Mouse (Mus musculus) R1 (cell line): Measurements from ENCODE around the gene St8sia4.

Source experiments
- DNase-seq: peaks from one replicate; pipeline ENCODE4 v3.0.0-alpha.2; 2018; ENCODE audit warnings: low read depth, low spot score

St8sia4 gene

DNA sequence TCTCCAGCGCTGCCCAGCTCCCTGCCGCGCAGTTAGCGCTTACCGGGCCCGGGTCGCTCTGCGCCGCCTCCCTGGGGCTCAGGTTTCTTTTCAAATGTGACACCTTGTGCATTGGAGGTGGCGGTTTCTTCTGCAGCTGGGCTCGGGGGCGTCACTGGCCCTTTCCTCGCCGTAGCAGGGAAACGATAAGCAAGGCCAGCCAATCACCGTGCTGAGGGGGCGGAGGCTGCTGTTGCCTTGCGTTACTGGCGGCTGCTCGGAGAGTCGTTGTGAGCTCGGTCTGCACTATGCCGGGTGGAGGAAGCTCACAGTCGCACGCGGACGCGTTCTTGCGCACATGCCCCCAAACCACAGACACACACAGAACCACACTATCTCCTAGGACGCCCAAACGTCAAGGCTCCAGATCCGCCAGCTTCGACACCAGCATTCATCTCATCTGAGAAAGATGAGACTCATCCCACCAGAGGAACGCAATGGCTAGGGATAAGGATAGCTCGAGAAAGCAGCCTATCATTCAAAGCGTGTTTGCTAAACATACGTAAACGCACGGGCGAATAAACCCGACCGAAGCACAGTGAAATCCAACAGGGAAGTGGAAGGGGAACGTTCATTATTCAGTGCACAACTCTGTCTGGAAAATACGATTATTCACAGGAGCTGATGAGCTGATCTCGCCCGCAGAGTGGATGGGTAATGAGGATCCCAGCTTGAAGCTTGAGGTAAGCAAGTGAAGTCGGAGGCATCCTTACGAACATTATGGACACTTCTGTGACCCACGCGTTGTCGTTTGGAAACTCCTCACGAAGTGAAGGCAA, at the start of gene St8sia4:
Gene St8sia4 (minus strand): TSS at position 137 of the 818 bp plus-strand sequence.
- peak; percentile 86 for DNase-seq

DNA sequence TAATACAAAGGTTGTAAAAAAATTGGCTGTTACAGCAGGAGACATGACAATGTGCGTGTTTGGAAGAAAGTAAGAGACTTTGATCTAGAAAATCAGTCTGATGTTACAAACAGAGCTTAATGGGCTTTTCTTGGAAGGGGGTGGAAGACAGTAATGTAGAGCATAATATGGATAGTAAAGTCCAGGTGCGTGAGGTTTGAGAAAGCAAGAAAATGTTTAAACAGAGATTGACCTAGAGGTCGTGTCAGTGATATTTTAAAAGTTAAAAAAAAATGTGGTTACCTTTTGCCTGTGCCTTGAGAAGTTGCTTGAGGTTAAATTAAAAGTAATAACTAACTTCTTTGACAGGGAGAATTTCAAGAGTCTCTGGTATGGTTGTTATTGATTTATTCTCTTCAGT, 41.8 kb upstream of the St8sia4 start:
- DNase-seq: no peak

DNA sequence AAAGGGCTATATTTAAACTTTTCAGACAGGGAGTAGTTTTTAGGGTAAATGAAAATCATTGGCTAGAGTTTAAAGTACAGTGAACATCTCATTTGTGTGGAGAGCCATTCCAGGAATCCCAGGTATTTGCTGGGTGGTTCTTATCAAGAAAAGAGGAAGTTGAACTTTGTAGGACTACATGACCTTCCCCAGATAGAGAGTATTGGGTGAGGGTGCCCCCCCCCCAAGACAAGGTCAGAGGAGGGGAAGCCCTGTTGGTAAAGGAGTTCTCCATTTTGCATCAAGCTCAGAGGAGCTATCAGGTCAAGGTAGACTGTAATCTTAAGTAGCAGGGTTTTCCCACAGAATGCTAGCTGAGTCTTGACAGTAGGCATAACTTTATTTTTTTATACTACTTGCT, 32.5 kb upstream of the St8sia4 start:
- DNase-seq: peak; percentile 66

DNA sequence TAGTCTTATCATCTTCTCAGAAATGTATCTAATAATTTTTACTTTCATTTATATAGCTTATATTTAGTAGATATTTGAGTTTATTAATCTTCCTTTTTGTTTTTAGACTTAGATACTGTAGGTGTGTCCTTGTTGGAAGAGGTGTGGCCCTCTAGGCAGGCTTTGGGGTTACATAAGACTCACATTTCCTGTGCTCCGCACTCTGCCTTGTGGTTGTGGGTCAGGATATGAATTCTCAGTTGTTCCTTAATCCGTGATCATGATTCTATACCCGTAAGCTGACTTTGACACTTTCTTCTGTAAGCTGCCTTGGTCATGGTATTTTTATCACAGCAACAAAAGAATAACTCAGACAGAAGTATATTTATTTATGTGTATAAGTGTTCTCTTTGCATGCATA, 6.7 kb upstream of the St8sia4 start:
- DNase-seq: no peak

DNA sequence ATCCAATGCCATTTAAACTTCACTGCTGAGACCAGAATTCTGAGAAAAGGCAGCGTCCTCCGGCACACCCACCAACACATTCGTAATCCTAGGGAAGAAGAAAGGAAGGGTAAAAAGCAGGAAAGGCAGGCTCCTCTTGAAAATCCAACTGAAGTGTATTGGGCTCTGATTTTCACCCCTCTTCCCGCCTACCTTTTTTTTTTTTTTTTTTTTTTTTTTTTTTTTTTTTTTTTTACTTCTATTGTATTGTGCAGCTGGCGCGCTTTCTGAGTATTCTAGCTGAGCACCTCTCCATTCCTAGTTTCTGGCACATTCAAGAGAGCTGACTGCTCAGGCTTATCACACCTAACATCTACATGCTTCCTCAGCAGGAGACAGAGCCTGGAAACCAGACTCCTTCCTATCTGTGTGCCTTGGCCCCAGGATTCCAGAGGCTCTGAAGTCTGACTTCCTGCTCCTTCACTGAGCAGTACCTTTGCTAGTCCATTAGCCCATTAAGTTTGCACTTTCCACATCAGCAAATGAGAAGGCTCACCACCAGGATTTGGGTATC, 958 bp upstream of the St8sia4 start:
- DNase-seq: peak; percentile 8

DNA sequence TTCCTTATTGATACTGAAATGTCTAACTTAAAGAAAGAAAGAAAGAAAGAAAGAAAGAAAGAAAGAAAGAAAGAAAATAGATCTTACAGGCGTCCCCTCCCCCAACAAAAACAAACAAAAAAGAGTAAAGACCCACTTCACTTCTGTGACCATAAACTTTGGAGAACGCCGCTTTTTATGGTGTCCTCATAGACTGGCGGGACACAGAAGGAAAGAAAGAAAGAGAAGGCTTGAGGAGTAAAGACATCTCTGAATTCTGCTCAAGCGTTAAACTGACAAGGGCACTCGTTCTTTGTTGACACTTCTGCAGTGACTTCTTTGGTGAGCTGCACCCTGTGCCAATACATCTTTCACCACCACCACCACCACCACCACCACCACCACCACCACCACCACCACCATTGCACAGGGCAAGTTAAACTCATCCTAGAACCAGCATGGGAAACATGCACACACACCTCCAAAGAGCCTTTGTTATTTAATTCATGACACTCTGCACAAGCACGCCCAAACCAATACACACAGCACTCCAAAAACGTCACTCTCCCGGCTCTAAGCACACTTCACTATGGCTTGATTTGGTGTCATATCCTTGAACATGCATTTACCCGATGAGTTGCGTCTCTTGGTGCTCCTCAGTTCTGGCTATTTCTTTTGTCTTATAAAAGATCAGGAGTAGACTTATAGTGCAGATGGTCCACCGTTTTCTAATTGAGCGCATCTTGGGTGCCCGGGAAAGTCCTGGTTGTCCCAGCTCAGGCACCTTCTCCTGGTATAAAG, 640 bp downstream of the St8sia4 start:
- DNase-seq: peak; percentile 27

DNA sequence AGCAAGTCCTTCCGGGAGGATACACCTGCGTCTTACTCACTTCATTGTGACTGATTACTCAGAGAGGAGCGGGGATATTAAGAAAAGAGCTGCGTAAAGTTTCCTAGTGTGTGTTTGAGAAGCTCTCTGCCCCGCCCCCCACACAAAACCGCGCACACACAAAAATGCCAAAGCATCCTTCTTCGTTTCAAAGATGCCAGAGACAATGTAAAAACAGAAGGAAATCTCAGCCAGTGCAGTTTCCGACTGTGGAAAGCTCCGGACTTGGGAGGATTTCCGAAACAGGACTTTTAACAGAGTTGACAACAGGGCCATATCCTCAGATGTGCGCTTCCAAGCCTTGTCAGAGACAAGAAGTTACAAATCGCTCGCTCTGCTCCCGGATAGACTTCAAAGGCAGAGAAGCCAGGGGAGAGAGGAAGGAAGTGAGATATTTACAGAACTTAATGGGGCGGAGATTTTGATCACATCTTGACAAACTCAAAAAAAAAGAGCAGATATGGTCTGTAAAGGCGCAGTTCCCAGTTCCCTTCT, 1.4 kb downstream of the St8sia4 start:
- DNase-seq: no peak

DNA sequence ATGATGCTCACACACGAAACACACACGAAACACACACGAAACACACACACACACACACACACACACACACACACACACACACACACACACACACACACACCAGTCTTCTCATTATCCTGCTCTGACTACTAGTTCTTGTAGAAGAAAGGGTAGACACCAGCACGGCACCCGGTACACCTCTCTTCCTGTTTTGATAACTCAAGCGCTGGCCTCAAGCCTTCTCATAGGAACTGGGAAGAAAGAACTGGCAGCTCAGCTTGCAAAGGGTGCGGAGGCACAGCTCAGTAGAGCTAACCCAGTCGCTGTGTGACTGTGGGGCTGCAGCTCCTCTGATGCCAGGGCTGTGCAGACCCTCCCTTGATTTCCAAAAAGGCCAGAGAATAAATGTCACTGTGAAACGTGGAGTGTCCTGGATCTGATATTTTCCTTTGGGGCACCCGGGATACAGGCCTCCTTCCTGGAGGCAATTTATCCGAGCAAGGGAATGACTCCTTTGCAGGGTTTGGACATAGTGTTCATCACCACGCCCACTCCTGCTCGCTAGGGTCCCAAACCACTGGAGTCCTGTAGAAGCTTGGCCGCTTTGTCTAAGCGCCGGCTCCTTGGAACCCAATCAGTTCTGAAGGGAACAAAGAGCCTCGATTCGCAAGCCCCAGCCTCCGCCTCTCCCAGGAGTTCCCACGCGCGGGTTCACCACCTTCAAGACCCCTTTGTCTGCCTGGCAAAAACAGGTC, 2.2 kb downstream of the St8sia4 start:
- peak; percentile 13 for DNase-seq

DNA sequence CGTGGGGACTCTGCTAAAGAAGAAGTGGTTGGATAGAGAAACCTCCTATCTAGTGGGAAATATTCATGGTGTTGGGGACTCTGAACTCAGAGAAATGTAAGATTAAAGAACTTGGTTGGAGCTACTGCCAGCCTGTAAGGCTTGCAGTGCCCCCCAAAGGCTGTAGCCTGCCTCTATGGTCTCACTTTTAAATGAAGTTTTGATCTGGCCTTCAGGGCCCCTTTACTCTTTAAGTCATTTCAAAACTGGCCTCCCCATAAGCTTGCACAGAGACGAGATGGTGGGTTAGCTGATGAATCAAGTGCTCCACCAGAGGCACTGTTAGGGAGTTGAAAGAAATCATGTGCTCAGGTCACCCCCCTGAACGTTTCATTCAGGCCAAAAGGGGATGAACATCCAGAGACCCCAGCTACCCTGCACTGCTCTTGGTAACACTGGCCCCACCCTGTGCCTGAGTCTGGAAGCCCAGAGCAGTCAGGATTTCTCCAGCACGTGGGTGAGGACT, 3.0 kb downstream of the St8sia4 start:
- no peak for DNase-seq

DNA sequence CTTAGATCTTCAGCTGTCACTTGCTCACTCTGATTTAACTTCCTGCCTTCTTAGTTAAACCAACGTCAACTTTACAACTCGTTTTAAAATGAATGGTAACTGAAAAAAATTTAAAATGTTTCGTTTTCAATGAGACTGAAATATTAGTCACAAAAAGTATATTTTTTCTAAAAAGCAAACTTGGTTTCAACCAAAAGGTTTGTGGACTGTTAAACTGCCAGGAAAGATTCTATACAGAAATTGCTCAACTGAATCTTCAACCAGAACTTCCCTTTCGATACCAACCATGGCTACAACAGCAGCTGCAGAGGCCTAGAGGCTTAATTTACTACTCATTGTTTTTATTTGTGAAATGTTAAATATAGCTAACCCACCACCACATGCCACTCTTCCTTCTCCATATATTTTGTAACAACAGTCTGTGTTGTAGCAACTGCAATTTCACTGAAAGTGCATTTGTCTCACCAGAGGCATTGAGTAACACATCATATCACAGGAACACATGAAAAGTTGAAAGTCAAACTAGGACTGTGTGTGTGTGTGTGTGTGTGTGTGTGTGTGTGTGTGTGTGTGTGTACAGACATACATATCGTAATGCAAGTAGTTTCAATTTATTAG, 10.2 kb downstream of the St8sia4 start:
- DNase-seq: no peak

DNA sequence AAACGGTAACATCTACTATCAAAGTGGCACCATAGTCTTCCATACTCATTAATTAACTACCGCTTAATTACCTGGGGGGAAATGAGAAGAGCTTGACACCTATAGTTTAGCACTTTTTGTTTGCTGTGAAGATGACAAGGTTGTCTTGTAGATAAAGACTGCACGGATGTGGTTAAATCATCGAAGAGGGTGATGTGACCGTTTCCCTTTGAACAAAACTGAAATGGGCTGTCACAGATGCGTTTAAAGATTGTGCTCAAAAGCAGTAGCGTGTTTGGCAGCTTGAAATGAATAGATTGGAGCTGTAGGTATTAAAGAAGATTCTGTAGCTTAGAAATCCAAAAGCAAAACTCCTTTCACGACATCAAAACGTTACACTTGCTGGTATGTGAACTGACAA, 11.8 kb downstream of the St8sia4 start:
- no peak for DNase-seq

DNA sequence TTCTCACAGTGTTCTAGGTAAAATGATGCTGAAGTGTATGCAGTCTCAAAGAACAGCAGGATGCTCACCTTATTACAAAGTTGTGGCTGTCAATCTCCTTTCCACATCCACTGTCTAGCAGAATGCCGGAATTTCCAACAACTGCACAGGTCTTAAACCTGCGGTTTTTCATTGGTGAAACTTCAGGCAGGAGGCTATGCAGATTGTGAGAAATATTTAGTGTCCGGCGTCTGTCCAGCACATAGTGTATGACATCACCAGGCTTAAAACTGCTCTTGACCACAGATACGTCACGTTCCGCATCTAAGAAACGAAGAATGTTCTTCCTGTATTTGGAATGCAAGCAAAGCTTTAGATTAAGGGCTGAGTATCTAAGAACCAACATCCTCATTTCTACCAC, 13.9 kb downstream of the St8sia4 start:
- DNase-seq: no peak

DNA sequence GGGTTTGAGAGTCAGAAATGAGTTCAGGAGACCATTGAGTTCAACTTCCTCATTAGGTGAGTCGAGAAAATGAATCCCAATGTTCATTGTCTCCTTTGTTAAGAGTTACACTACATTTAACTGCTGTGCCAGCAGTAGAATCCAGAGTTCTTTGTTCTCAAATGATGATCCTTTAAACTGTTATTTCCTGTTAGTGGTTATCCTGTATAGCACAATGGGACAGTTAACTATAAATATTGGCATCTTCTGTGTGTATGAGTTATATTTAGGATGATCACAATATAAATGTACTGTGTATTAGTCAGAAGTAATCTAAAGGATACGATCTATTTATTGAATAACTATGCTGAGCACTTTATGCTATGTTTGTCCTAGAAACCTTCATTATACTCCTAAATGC, 23.1 kb downstream of the St8sia4 start:
- no peak for DNase-seq

DNA sequence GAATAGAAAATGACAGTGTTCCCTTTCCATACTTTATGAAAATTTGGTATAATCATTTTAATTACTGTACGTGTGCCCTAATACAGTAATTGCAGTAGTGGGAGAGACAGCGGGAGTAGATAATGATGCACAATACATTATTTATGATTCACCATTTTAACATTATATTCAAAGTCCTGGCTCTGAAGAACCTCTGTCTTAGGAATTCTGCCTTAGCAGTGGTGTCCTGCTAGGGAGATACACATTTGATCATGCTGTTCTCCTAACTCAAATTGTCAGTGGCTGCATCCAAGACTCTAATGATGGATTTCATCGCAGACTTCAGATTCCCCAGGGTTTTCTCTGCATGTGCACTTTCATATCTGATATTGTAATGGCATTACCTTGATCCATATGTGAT, 28.4 kb downstream of the St8sia4 start:
- no peak for DNase-seq

DNA sequence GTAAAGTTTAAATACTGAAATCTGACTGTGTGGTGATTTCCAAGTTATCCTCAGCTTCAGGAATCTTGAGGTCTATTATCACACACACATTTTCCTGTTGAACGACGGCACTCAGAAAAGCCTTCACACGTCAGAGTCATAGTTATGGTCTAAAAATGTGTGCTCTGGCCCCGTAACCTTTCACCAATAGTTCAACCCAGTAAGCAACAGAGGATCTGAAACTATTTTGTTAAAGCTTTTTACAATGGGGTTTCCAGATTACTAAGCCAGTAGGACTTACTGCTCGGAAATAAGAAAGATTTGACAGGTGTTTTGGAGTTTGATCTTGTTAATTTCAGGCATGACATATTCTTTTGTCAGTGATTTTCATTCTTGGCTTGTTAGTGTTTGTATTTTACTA, 43.0 kb downstream of the St8sia4 start:
- DNase-seq: no peak

DNA sequence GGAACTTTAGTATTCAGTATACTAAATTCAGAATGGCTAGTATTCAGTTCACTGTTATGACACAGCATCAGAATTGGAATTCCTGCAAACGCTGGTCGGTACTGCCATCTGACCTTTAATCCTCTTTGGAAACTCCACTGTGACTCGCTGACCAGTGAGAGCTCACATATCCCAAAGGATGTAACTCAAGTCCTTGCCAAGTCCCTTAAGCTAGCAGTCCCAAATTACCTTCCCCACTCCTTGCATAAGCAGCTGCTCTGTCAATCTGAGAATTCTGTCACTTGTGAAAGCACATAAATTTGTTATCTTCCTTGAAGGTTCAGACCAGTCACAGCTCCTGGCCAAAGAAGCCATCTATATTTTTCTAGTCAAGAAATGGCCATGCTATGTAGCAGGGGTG, 48.7 kb downstream of the St8sia4 start:
- no peak for DNase-seq

DNA sequence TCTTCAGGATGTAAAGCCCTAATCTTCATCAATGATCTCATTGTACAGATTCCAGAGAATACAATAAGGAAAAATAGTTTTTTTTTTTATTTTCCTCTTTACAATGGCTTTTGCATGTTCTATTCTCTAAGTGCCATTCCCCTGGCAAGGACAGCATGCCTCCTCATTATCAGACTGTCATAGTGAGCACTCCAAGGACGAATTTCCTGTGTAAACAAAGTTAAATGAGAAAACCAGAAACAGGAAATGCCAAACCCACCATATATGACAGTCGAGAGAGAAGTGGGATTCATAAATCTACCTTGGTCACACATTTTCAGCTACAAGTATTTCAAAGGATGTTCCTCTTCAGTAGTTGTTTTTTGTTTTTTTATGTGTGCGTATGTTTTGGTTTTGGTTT, 49.2 kb downstream of the St8sia4 start:
- no peak for DNase-seq

DNA sequence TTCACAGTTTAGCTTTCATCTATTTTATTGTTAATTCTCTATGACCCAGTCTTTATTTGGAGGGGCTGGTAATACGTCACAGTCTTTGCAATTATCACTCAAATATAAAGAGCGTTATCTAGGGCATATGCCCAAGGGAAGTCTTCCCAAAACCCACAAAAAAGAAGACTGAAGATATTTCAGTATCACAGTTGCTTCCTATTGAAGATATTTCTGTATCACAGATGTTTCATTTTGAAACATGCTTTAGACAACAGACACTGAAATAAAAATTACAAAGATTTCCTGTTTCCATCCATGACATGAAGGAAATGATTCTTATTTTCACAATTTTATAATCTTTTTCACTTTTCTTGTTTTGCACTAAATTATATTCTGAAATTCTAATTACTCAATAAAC, 57.4 kb downstream of the St8sia4 start:
- DNase-seq: no peak

DNA sequence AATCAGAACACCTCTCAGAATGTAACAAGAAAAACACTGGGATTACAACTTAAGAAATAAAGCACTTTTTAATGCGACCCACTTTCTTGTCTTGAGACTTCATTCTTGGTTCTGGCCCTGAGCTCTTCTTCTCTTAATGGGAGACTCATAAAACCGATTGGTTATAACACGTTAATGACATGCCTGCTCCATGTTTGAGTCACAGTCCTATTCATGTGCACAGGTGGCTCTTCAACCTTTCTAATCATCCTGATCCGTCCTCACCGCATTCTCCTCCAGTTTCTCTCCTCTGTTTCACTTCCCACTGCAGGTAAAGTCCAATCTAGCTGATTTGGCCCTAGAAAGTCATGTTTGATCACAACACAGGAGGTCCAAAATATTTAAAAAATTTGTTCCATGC, 58.3 kb downstream of the St8sia4 start:
- no peak for DNase-seq

DNA sequence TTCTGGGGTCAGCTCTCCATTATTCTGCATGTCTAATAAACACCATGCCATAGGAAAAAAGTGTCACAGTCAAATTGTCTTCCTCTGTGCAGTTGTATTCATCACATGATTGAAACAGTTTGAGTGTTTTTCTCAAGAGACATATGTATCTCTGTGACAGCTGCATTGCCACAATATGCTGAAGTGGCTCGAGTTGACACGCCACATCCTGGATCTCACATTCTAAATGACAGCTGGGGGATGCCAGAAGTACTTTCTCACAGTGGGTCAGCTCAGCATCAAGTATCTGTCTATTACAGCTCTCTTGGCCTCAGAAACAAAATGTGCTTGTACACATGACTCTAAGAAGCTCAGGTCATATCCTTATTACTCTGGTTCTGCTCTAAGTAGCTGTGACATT, 61.9 kb downstream of the St8sia4 start:
- DNase-seq: no peak

DNA sequence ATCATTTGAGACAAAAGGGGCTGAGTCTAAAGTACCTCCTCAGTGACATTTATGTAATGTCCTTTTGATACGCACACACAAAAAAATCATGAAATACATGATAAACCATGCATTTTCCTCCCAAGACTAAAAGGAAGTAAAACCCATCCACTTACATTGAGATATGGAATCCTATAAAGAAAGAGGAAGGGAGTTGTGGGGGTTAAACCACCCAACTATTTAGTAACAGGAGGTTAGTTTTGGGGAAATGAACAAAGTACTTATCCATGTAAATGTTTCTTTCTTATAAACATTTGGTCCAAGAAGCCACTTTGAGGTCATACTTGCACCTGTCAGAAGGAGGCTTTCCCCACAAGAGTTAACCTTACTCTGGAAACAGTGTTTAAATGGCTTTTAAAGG, 69.3 kb downstream of the St8sia4 start:
- no peak for DNase-seq
